Mouse (Mus musculus): ENCODE measurements around the gene Rabepk.
"Not testable (repeated sequence)": the region's sequence is repeated elsewhere in the genome, so short reads cannot be mapped to it uniquely, and the experiment has no call there.

Gene Rabepk

GRCm38 (mm10) chr2:34770049-34770448 is 29.7 kb downstream of the Rabepk start:
- no peak for DNase-seq (ENCODE audit: extremely low read depth, low read depth)

DNA sequence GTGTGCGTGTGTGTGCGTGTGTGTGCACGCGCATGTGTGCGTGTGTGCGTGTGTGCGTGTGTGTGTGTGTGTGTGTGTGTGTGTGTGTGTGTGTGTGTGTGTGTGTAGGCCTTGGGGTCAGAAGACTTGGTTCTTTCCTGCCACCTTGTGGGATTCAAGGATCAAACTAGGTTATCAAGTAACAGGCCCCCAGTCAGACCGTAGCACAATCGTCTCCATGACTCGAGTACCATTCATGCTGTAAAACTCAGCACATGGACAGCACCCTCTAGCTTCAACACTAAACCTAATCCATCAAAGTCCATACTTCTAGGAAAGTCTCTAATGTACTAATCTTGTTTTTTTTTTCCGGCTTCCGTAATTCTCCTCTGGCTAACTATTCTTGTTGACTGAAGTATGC is 34.9 kb downstream of the Rabepk start:
- DNase-seq (ENCODE audit: extremely low read depth, low read depth): no peak

- DNase-seq (ENCODE audit: extremely low read depth, low read depth): no peak
These were observed 36.8 kb downstream of the Rabepk start for GRCm38 (mm10) chr2:34762872-34763271.

DNA sequence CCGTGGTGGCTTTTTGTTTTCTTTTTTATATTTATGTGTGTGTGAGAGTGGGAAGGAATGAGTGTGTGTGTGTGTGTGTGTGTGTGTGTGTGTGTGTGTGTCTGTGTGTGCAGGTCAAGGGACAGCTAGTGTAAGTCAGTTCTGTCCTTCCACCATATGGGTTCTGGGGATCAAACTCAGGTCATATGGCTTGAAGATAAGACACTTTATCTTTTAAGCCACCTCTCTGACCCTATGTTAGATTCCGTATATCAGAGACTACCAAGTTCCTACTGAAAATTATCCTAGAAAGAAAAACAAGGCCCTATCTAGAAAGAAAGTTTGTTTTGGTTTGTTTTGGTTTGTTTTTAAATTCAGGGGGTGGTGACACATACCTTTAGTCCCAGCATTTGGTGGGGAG is 37.5 kb downstream of the Rabepk start:
- no peak for DNase-seq (ENCODE audit: extremely low read depth, low read depth)

- DNase-seq (ENCODE audit: extremely low read depth, low read depth): not testable (repeated sequence)
These were observed 38.4 kb downstream of the Rabepk start for GRCm38 (mm10) chr2:34761272-34761671.

DNA sequence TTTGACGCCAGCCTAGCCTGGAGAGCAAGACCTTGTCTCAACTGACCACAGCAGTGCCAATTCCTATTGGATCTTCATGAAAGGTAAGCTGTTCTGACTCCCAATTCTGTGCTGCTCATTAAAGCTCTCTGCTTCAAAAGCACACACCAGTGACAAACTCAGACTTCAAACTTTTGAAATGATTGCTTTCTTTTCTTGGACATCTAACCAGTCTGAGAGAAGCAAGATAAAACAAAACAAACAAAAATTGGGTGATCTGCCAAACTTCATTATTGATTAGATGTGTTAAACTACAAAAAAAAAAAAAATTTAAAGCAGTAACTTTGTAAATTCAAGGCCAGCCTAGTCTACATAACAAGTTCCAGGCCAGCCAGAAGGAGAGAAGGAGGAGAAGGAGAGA is 42.4 kb downstream of the Rabepk start:
- DNase-seq (ENCODE audit: extremely low read depth, low read depth): no peak

DNA sequence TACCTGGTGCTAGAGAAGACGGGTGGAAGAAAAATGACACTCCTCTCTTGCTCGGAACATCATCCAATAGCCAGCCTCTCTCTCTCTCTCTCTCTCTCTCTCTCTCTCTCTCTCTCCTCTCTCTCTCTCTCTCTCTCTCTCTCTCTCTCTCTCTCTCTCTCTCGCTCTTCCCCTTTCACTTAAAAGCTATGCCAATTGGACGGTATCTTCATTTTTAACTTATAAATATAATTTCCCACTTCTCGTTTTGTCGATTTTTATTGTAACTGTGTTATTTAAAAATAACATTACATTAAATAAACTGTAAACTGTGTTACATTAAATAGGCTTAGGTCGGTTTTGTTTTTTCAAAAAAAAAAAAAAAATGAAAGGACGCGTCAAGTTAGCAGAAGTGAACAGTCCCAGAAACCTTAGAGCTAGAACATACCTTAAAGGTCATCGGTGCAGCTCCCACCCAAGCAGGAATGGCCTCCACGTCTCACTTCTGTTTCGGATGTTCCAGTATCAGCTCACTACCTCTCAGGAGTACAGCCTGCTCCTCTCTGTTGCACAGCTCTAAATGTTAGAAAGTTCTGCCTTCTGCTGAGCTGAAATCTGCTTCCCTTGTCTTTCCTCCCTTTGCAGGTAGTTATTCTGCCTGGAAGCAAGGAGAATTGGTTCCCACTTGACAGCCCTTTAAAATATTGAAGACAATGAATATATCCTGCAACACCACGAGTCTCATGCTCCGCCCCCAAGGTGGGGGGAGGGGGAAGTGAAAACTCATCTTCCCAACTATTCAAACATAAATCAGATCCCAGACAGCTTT is 45.0 kb downstream of the Rabepk start, which contains the start of gene Gapvd1:
TSS of gene Gapvd1 (minus strand) at position 682 of the 808 bp plus-strand sequence.
- DNase-seq (ENCODE audit: extremely low read depth, low read depth): no peak

- DNase-seq (ENCODE audit: extremely low read depth, low read depth): peak; percentile 82
These were observed 45.7 kb downstream of the Rabepk start for GRCm38 (mm10) chr2:34753811-34754550.

DNA sequence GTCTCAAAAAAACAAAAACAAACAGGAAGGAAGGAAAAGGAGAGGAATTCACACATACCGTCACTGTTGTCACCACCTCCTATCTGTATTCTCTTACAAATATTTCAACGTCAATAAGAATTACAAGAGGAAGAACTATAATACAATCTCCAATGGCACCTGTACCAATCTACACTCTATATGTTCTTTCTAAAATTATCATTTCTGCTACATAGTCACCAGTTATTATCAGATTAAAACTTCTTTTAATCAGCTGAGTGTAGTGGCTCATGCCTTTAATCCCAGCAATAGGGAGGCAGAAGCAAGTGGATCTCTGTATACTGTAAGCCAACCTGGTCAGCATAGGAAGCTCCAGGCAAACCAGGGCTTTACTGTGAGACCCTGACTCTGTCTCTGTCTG is 49.5 kb downstream of the Rabepk start:
- no peak for DNase-seq (ENCODE audit: extremely low read depth, low read depth)

- no peak for DNase-seq (ENCODE audit: extremely low read depth, low read depth)
These were observed 51.2 kb downstream of the Rabepk start for GRCm38 (mm10) chr2:34748479-34748878.

- DNase-seq (ENCODE audit: extremely low read depth, low read depth): no peak
These were observed 54.0 kb downstream of the Rabepk start for GRCm38 (mm10) chr2:34745673-34746072.

DNA sequence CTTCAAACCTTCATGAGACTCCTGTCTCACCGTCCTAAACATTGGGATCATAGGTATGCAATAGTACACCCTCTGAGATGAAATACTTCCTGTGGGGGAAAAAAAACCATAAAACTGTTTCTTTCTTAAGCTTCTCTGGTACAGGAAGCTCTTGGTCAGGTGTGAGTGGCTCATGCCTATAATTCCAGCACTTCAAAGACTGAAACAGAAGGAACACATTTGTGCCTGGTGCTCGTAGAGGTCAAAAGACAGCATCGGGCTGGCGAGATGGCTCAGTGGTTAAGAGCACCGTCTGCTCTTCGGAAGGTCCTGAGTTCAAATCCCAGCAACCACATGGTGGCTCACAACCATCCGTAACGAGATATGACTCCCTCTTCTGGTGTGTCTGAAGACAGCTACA is 55.2 kb downstream of the Rabepk start:
- no peak for DNase-seq (ENCODE audit: extremely low read depth, low read depth)

DNA sequence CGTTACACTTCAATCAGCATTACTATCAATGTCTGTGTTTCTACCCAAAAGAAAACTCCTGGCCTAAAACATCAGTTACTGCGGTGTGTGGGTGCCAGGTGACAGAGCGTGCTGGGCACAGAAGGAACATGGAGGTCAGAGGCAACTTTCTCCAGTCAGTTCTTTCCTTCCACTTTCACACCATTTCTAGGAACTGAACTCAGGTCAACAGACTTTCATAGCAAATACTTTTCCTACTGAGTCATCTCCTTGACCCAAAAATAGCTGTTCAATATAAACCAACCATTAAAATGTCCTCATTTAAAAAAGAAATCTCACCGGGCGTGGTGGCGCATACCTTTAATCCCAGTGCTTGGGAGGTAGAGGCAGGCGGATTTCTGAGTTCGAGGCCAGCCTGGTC is 57.0 kb downstream of the Rabepk start:
- DNase-seq (ENCODE audit: extremely low read depth, low read depth): no peak

- DNase-seq (ENCODE audit: extremely low read depth, low read depth): peak; percentile 96
These were observed 58.1 kb downstream of the Rabepk start for GRCm38 (mm10) chr2:34741390-34742159.

DNA sequence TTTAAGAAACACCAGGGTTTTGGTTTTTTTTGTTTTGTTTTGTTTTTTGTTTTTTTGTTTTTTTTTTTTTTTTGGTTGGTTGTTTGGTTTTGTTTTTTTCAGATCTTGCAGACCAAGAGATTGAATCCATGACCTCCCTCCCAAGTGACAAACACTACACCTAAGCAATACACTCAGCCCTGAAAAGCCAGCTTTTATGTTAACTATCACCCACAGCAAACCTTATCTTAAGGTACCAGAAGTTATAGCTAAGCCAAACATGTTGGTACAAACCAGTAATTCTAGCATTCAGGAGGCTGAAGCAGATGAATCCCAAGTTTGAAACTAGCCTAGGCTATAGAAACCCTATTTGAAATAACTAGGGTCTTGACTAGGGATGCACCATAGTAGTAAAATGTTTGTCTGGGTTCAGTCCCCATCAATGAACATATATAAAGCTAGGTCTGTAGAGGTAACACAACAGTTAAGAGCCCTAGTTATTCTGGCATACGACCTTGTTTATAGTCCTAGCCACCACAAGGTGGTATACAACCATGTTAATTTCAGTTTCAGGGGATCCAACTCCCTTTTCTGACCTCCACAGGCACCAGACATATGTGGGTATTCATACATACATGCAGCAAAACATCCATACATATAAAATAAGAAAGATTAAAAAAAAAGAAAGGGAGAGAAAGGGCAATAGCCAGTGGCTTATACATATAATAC is 59.9 kb downstream of the Rabepk start:
- peak; percentile 67 for DNase-seq (ENCODE audit: extremely low read depth, low read depth)

- DNase-seq (ENCODE audit: extremely low read depth, low read depth): no peak
These were observed 61.8 kb downstream of the Rabepk start for GRCm38 (mm10) chr2:34737911-34738310.

DNA sequence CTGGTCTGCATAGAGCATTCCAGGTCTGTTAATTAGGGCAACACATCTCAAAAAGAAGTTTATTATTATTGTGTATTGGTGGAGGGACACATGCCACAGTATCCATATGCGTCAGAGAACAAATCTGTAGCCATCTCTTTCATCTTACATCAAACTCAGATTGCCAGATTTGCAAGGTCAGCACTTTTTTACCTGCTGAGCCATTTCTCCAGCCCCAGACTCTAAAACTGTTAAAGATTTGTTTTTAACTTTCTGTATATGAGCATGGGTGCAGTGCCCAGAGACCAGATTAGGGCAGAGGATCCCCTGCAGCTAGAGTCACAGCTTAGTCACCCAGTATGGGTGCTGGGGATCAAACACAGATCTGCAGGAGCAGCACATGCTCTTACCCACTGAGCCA is 63.1 kb downstream of the Rabepk start:
- no peak for DNase-seq (ENCODE audit: extremely low read depth, low read depth)
